Mouse (Mus musculus) forebrain, embryonic 16.5 days (tissue): Measurements from ENCODE around the gene Creb3l2. TPM values are rescaled to one million over a fixed set of nuclear protein-coding genes. Genes with fewer than 3 reads are reported as not detected.
A peak's percentile ranks its signal among the peaks of the same experiment; 100 is the strongest.

Experiments used
- ATAC-seq: fragments of 200-750 bp; cut with Nextera tagmentation; 2 replicates; pipeline ENCODE4 v1.8.0; 2017; ENCODE audit warnings: mild to moderate bottlenecking, moderate library complexity
- H3K27ac ChIP-seq: fragments of 300-500 bp; sonication (generic); 2 replicates; pipeline ENCODE4 v1.5.1; 2014; ENCODE audit warnings: low read length, control low read depth
- H3K27me3 ChIP-seq: fragments of 300-500 bp; sonication (generic); replicated peaks from 2 replicates; pipeline ENCODE4 v1.6.1; 2014; ENCODE audit warnings: low read length; ENCODE audit not compliant: control insufficient read depth, insufficient read depth
- H3K36me3 ChIP-seq: fragments of 300-500 bp; sonication (generic); 2 replicates; pipeline ENCODE4 v1.6.1; 2014; ENCODE audit not compliant: control insufficient read depth, insufficient read depth
- H3K4me1 ChIP-seq: fragments of 300-500 bp; sonication (generic); replicated peaks from 2 replicates; pipeline ENCODE4 v1.6.1; 2014; ENCODE audit warnings: low read length; ENCODE audit not compliant: control insufficient read depth, insufficient read depth
- H3K4me2 ChIP-seq: fragments of 300-500 bp; sonication (generic); 2 replicates; pipeline ENCODE4 v1.6.1; 2014; ENCODE audit warnings: mild to moderate bottlenecking, low read length, control low read depth
- H3K4me3 ChIP-seq: fragments of 300-500 bp; sonication (generic); replicated peaks from 2 replicates; pipeline ENCODE4 v1.5.1; 2014; ENCODE audit warnings: mild to moderate bottlenecking, low read length, control low read depth
- H3K9ac ChIP-seq: fragments of 300-500 bp; sonication (generic); replicated peaks from 2 replicates; pipeline ENCODE4 v1.6.1; 2014; ENCODE audit warnings: low read depth, low read length, control low read depth
- H3K9me3 ChIP-seq: fragments of 300-500 bp; sonication (generic); 2 replicates; pipeline ENCODE4 v1.6.1; 2016; ENCODE audit warnings: low read length; ENCODE audit not compliant: control insufficient read depth
- WGBS: fragments of 180-500 bp; shearing (Covaris S2); extraction: QIAGEN DNeasy Blood & Tissue Kit; methylation state at CpG from one replicate; pipeline ENCODE4 v1.1.7; 2014; 5-methylcytosine and 5-hydroxymethylcytosine counted together
- polyA plus RNA-seq: library from polyadenylated mRNA; unstranded; fragments of >200 nt; fragmentation: Nextera tagmentation; extraction: Ambion mirVana; gene quantifications from 2 replicates; pipeline ENCODE4 v1.2.1, GENCODE M21; 2015

The Creb3l2 gene
- polyA plus RNA-seq, 1 experiment from 2014 or later, result 3.0 TPM

- H3K9me3 ChIP-seq, result no peaks in the 10 kb centered on the region
- no peaks in the 10 kb centered on the region for H3K36me3 ChIP-seq
- H3K9ac ChIP-seq, result no peak overlapping the region
- ATAC-seq, result peak; percentile 70
- H3K4me1 ChIP-seq, result peaks cover 35% of the 10 kb centered on the region
- no peaks in the 10 kb centered on the region for H3K27me3 ChIP-seq
- WGBS, result 20% methylated on average over 5 of the region's 5 CpGs
- peak overlapping the region; percentile 5 for H3K27ac ChIP-seq
- no peak overlapping the region for H3K4me2 ChIP-seq
- no peak overlapping the region for H3K4me3 ChIP-seq
Observed at GRCm38 (mm10) chr6:37329901-37330864, 111.8 kb downstream of the Creb3l2 start.

- H3K27ac ChIP-seq, result no peak overlapping the region
- H3K9me3 ChIP-seq, result no peaks in the 10 kb centered on the region
- 81% methylated on average over 3 of the region's 3 CpGs for WGBS
- peaks cover 35% of the 10 kb centered on the region for H3K4me1 ChIP-seq
- ATAC-seq, result no peak
- H3K4me3 ChIP-seq, result no peak overlapping the region
- H3K27me3 ChIP-seq, result no peaks in the 10 kb centered on the region
- H3K36me3 ChIP-seq, result no peaks in the 10 kb centered on the region
- no peak overlapping the region for H3K9ac ChIP-seq
- no peak overlapping the region for H3K4me2 ChIP-seq
Observed at GRCm38 (mm10) chr6:37329376-37329775, 112.6 kb downstream of the Creb3l2 start.

- Histone ChIP-seq H3K27ac (no peak overlapping the region), H3K9me3 (no peaks in the 10 kb centered on the region), H3K4me2 (no peak overlapping the region), H3K27me3 (no peaks in the 10 kb centered on the region), H3K4me3 (no peak overlapping the region), H3K9ac (no peak overlapping the region), H3K36me3 (no peaks in the 10 kb centered on the region), H3K4me1 (peaks cover 35% of the 10 kb centered on the region)
- 21% methylated on average over 7 of the region's 7 CpGs for WGBS
- ATAC-seq, result no peak
Observed at GRCm38 (mm10) chr6:37328671-37329070, 113.3 kb downstream of the Creb3l2 start.

GRCm38 (mm10) chr6:37327519-37327918 is 114.4 kb downstream of the Creb3l2 start:
- ATAC-seq, result no peak
- peaks cover 35% of the 10 kb centered on the region for H3K4me1 ChIP-seq
- no peaks in the 10 kb centered on the region for H3K9me3 ChIP-seq
- H3K4me2 ChIP-seq, result no peak overlapping the region
- WGBS, result 48% methylated on average over 6 of the region's 6 CpGs
- no peaks in the 10 kb centered on the region for H3K27me3 ChIP-seq
- H3K36me3 ChIP-seq, result no peaks in the 10 kb centered on the region
- no peak overlapping the region; the same call in 1 of the 2 replicates for H3K9ac ChIP-seq
- no peak overlapping the region for H3K27ac ChIP-seq
- H3K4me3 ChIP-seq, result no peak overlapping the region

- 20% methylated on average over 8 of the region's 8 CpGs for WGBS
- peak overlapping the region; percentile 43 for H3K27ac ChIP-seq
- 0 out of 2 replicates have a peak, but pooled peaks have one; percentile 7 for ATAC-seq
- H3K4me3 ChIP-seq, result no peak overlapping the region
- peaks cover 35% of the 10 kb centered on the region for H3K4me1 ChIP-seq
- no peaks in the 10 kb centered on the region for H3K36me3 ChIP-seq
- H3K9ac ChIP-seq, result 0 out of 2 replicates have a peak overlapping the region, but pooled peaks have one; percentile 0
- no peaks in the 10 kb centered on the region for H3K27me3 ChIP-seq
- no peak overlapping the region for H3K4me2 ChIP-seq
- no peaks in the 10 kb centered on the region for H3K9me3 ChIP-seq
Observed at GRCm38 (mm10) chr6:37326603-37326955, 115.4 kb downstream of the Creb3l2 start.

- Histone ChIP-seq H3K27me3 (no peaks in the 10 kb centered on the region), H3K9me3 (no peaks in the 10 kb centered on the region), H3K4me2 (no peak overlapping the region), H3K36me3 (no peaks in the 10 kb centered on the region), H3K27ac (peak overlapping the region; percentile 43; the same call in 1 of the 2 replicates), H3K9ac (0 out of 2 replicates have a peak overlapping the region, but pooled peaks have one; percentile 0), H3K4me1 (peaks cover 33% of the 10 kb centered on the region), H3K4me3 (no peak overlapping the region)
- 93% methylated on average over 9 of the region's 9 CpGs for WGBS
- no peak for ATAC-seq
Observed at GRCm38 (mm10) chr6:37325906-37326602, 115.9 kb downstream of the Creb3l2 start.

- no peak for ATAC-seq
Observed at GRCm38 (mm10) chr6:37325076-37325475, 116.9 kb downstream of the Creb3l2 start.

GRCm38 (mm10) chr6:37322641-37323040 is 119.3 kb downstream of the Creb3l2 start:
- Histone ChIP-seq H3K36me3 (no peaks in the 10 kb centered on the region), H3K4me1 (peaks cover 15% of the 10 kb centered on the region), H3K9ac (no peak overlapping the region), H3K4me3 (no peak overlapping the region), H3K9me3 (no peaks in the 10 kb centered on the region), H3K27me3 (no peaks in the 10 kb centered on the region), H3K4me2 (no peak overlapping the region), H3K27ac (no peak overlapping the region)
- whole genome bisulfite sequencing, result 89% methylated on average over 7 of the region's 7 CpGs
- no peak for ATAC-seq

More at GRCm38 (mm10) chr6:37325076-37325475, 116.9 kb downstream of the Creb3l2 start:
- Histone ChIP-seq H3K36me3 (no peaks in the 10 kb centered on the region), H3K4me3 (no peak overlapping the region), H3K4me2 (no peak overlapping the region), H3K9ac (no peak overlapping the region), H3K27ac (no peak overlapping the region), H3K27me3 (no peaks in the 10 kb centered on the region), H3K4me1 (peaks cover 26% of the 10 kb centered on the region), H3K9me3 (no peaks in the 10 kb centered on the region)
- WGBS, result 95% methylated on average over 3 of the region's 3 CpGs

- no peak for ATAC-seq
- peaks cover 12% of the 10 kb centered on the region for H3K4me1 ChIP-seq
- H3K27me3 ChIP-seq, result no peaks in the 10 kb centered on the region
- H3K27ac ChIP-seq, result no peak overlapping the region
- WGBS, result 80% methylated on average over 9 of the region's 9 CpGs
- H3K9me3 ChIP-seq, result no peaks in the 10 kb centered on the region
- H3K36me3 ChIP-seq, result no peaks in the 10 kb centered on the region
- no peak overlapping the region for H3K4me2 ChIP-seq
- no peak overlapping the region for H3K9ac ChIP-seq
- H3K4me3 ChIP-seq, result no peak overlapping the region
Observed at GRCm38 (mm10) chr6:37322088-37322487, 119.9 kb downstream of the Creb3l2 start.
